Mouse (Mus musculus): ENCODE results near the gene Slu7.

Slu7 gene

GRCm38 (mm10) chr11:43433254-43434023, at the start of gene Slu7:
TSS of gene Slu7 (plus strand) at chr11:43433744.
- DNase-seq (ENCODE audit: low read depth, low spot score) = peak; percentile 83

DNA sequence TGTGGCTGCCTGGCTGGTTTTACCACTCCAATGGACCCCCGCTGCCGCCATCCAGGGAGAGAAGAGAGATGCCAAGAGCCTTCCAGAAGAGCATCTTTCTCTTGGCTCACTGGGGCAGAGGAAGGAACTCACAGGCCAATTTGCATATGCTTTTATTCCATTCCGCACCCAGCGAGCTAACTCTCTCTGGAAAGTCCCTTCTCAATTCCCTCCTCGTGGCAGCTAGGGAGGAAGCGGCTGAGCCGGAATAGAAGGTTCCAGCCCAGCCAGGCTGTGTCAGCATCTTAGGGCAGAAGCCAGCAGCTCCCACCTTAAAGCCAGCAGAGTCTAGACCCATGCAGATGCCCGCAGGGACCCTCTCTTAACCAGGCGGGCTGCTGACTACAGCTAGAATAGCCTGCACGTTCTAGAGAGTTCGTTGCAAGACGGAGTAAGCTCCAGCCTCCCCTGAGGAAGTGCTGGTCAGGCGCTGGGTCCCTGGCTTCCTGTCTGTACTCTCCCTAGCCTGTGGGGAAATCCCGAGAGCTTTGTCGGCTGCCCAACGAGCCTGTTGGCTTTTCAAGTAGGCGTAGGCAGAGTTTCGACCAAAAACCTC, 48.4 kb upstream of the Slu7 start:
- peak; percentile 81 for DNase-seq (ENCODE audit: low read depth, low spot score)

- no peak for DNase-seq (ENCODE audit: low read depth, low spot score)
These were observed 47.8 kb upstream of the Slu7 start for GRCm38 (mm10) chr11:43385716-43386115.

DNA sequence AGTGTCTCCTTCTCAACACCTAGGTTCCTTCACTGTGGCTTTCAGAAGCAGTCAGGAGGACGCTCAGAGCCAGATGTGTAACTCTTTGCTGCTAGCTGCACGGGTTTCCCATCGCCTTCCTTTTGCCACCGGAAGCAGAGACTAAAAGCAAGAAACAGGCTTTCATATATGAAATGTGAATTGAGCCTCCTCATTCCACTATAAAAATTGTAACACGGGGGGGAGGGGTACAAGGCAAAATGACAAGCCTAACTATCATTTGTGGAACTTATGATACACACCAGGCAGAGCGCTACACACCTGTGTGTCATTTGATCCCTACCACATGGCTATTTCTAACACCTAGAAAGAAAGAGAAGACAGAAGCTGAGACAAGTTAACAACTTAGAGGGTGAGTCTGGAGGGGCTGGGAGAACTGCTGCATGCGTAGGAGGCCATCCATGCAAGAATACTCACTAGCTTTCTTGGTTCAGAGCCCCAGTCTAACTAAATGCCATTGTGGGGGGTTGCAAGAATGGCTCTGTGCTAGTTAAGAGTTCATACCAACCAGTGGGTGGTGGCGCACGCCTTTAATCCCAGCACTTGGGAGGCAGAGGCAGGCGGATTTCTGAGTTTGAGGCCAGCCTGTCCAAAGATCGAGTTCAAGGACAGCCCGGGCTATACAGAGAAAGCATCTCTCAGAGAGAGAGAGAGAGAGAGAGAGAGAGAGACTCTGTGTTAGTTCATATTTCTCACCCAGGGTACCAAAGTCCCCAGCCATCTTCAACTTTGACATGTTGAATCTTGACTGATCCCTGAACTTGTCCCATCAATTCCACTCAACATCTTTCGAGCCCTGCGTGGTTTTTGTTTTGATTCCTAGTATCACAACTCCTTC, 46.3 kb upstream of the Slu7 start:
- DNase-seq (ENCODE audit: low read depth, low spot score) = no peak

DNA sequence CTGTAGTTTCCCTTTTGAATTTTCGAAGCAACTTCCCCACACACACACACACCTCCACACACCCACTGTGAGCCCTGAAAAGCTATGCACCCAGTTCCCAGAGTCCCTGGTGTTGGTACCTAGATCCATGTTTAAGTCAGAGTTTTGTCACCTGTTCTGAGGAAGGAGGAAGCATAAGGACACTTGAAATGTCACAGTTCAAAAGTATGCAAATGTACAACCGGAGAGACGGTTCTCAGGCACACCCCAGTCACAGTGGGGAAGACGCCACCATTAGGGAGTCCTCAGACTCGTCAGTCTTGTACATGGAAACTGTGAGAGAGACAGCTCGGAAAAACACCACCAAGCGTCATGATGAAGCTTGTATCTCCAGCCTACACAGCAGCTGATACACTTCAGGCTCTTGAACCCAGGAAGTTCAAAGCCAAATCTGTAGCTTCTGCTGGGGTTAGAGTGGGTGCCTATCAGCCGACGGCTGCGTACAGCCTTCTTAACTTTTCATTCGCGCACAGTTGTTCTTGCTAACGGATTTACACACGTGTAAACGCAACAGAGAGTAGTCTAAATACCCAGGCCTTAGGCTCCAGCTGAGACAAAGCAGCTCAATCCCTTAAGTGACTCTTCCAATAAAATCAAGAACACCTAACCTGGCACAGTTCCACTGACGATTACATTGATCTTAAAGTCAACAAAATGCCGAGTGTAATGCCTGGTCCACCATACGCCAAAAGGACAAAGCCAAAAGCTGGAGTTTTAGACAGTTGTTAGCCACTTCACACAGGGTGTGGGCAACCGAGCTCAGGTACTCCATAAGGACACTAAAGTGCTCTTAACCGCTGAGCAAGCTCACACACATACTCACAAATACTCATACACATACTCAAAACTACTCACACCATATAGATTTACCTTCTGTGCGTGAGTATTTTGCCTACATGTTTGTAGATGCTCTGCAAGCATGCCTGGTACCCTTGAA, 45.1 kb upstream of the Slu7 start:
- DNase-seq (ENCODE audit: low read depth, low spot score) = no peak

- no peak for DNase-seq (ENCODE audit: low read depth, low spot score)
These were observed 44.4 kb upstream of the Slu7 start for GRCm38 (mm10) chr11:43389118-43389517.

DNA sequence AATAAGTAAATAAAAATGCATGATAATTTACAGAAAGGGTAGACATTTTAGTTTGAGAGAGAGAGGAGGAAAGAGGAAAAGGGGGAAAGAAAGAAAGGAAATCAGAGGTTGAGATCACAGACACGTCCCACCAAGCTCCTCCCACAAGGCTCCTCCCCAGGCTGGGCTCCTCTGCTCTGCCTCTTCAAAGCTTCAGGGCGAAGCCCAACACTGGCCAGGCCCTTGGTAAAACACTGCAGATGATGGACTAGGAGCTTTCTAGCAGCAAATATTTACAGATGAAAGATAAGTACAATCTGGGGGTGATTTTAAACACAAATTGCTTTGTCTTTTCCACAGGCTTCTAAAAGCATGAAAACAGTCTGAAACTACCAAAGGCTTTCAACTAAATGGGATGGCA, 40.8 kb upstream of the Slu7 start:
- no peak for DNase-seq (ENCODE audit: low read depth, low spot score)

GRCm38 (mm10) chr11:43393325-43393724, 40.2 kb upstream of the Slu7 start:
- DNase-seq (ENCODE audit: low read depth, low spot score) = no peak

DNA sequence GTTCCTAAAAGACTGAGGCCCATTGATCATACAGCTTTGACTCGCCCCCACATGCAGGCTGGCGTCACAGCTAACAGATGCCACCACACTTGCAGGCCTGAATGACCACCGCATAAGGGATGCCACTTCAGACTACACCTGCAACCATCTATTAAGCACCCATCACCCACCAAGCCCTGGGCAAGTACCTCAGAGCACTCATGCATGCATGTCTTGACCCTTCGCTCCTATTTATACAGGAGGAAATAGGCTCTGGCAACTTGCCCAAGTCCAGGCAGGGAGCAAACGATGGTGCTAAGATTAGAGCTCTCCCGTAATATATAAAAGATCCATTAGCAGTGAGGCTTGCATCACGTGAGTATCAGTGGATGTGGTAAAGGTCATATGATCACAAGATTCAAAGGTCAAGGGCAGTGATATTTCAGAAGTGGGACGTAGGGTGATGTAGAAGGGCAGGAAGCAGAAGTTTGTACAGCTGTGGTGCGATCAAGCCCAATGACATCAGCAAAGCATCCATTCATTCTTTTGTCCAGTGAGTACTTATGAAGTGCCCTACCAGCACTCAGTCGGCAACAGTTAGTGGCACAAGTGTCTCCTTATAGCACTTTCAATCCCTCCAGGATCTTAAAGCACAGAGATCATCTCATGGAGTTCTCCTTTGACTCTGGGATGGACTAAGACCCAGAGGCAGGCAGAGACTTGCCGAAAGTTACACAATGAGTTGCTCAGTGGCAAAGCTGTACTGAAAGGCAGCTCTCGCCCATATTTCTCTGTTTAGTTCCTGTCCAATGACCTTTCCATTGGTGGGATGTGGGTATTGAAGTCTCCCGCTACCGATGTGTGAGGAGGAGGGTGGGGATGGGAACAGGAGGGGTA, 38.2 kb upstream of the Slu7 start:
- DNase-seq (ENCODE audit: low read depth, low spot score) = no peak

DNA sequence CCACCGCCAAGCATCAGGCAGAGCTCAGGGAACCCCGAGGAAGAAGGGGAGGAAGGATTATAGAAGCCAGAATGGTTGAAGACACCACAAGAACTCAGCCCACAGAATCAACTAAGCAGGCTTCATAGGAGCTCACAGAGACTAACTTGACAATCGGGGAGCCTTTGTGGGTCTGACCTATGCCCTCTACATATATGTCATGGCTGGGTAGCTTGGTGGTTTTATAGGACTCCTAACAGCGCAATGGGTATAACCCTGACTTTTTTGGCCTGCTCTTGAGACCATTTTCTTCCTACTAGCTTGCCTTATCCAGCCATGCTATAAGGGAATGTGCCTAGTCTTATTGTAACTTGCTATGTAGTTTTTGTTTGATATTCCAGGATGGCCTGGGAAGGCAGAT, 37.3 kb upstream of the Slu7 start:
- DNase-seq (ENCODE audit: low read depth, low spot score) = no peak

GRCm38 (mm10) chr11:43396672-43397071, 36.9 kb upstream of the Slu7 start:
- no peak for DNase-seq (ENCODE audit: low read depth, low spot score)

DNA sequence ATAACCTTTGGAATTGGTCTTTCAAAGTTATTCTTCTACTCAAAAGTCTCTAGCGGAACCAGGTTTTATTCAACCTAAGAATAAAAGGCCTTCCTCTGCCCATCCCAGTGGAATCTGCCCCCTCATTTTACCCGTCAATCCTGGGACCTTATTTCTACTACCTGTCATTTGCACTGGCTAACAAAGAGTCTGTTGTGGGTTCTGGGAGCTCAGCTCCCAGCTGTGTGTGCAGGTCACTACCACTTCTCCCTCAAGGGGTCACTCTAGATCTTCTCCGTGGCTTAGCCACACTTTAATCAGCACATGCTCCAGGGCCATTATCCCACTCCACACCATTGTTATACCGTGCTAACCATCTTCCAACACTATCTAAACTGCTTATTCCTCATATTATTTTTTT, 34.2 kb upstream of the Slu7 start:
- no peak for DNase-seq (ENCODE audit: low read depth, low spot score)

DNA sequence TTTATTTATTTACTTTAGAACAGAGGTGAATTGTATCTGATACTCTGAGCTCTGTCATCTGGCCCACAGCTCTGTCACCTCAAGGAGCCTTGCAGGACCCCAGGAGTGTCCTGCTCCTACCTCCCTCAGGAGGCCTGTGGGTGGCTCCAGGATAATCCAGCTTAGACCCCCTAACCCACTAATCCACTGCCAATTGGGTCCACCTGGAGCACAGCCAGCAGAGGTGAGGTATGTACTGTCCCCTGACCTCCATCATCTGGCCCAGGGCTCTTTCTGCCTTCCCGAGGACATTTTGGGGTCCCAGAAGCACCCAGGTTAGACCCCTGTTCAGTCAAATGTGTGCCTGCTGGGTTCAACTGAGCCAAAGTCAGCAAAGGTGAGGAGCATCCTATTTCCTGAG, 33.4 kb upstream of the Slu7 start:
- no peak for DNase-seq (ENCODE audit: low read depth, low spot score)

DNA sequence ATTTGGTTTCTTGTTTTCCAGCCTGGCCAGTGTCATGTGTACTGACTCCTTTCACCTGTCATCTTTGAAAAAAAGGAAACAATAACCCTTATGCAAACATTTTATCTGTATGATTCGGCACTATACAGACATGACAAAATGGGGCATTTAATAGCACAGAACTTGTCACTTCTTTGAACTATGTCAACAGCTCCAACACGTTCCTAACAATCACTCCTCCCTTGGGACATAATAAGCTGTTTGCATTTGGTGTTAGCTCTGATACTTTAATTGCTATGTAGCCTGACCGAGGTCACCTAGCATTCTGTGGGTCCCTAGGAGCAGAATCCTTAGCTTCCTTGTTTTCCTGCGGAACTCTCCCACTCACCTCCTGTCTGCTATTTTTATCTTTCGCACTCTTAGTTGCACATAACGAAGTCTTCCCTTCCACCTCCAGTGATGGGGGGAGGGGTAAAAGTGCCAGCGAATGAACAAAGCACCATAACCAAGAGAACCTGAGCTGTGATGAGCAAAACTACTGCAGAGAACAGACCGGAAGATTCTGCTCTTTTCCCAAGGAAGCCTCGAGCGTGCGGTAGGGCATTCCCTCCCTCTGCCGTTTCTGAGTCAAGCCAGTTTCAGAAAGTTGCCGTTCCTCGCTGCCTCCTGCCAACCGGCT, 29.3 kb upstream of the Slu7 start:
- no peak for DNase-seq (ENCODE audit: low read depth, low spot score)

DNA sequence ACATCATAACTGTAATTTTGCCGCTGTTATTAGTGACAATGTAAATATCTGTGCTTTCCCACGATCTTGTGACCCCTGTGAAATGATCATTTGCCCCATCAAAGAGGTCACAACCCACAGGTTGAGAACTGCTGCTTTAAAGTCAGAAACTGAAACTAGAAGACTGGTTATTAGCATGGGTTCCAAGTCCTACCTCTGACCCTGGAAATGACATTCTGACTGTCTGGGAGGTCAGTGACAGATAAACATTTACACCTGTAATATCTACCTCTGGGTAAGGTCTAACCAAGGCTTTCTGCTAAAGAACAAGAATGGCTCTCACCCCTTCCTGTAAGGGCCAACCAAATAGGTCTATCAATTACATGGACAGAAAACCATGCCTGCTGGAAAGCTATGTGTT, 24.7 kb upstream of the Slu7 start:
- no peak for DNase-seq (ENCODE audit: low read depth, low spot score)

GRCm38 (mm10) chr11:43410291-43410690, 23.3 kb upstream of the Slu7 start:
- no peak for DNase-seq (ENCODE audit: low read depth, low spot score)

DNA sequence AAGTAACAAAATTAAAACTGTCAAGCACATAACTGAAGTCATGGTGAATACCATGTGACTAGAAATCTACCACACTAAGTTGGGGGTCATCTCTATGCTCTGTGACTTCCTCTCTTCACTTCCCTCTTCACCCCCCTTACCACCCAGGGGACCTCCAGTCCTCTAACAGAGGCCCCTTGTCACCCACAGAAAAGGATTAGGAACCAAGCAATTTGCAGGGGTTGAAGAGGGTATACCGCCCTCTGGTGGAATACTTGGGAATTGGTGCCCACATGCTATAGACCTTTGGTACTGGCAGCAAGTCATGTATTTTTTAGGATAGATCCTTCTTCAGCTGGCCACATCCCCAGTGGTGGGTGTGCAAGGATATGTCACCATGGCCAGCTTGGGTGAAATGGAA, 22.1 kb upstream of the Slu7 start:
- peak; percentile 80 for DNase-seq (ENCODE audit: low read depth, low spot score)

GRCm38 (mm10) chr11:43412771-43413451, 20.6 kb upstream of the Slu7 start:
- DNase-seq (ENCODE audit: low read depth, low spot score) = peak; percentile 92

DNA sequence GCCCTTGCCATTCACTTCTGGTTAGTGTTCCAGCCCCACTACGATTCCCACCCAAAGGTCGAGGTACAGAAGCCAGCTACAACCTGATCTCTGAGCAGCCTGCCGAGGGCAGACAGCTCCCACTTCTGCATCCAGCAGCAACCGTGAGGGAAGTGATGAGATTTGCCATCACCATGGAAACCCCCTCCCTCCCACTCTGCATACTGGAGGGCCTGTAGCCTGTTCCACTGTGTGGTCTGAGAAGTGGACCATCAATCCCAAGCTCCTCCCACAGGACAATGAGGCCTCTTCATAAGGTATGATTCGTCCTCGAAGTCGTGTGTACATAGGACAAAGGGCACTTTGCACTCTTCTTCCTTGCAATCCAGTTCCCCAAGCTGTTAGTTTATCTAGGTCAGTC, 16.3 kb upstream of the Slu7 start:
- no peak for DNase-seq (ENCODE audit: low read depth, low spot score)

All from 3T3-L1 (cell line).